Mouse (Mus musculus): ENCODE measurements around the gene Fgfr2. TPM values are rescaled to one million over a fixed set of nuclear protein-coding genes. Genes with fewer than 3 reads are reported as not detected.

Gene Fgfr2
- polyA plus RNA-seq, 1 experiment from 2014 or later, result 86.9 TPM

GRCm38 (mm10) chr7:130636274-130636673 lies 2486.9 kb downstream of the Fgfr2 start:
- Histone ChIP-seq H3K4me2 (ENCODE audit: low read depth) (no peak overlapping the region), H3K27me3 (ENCODE audit: control insufficient read depth, insufficient read depth, low read length) (no peaks in the 10 kb centered on the region), H3K27ac (ENCODE audit: low read depth, low read length) (no peak overlapping the region), H3K4me3 (ENCODE audit: low read depth, low read length) (no peak overlapping the region), H3K4me1 (ENCODE audit: control insufficient read depth, insufficient read depth, low read length) (no peaks in the 10 kb centered on the region), H3K36me3 (ENCODE audit: control insufficient read depth, insufficient read depth, low read length) (no peaks in the 10 kb centered on the region), H3K9me3 (ENCODE audit: control insufficient read depth, low read length) (no peaks in the 10 kb centered on the region), H3K9ac (ENCODE audit: low read length) (no peak overlapping the region)
- DNase-seq (ENCODE audit: low spot score) (no peak), ATAC-seq (ENCODE audit: insufficient read depth, low FRiP score, low TSS enrichment) (no peak)
- WGBS, result 81% methylated on average over 3 of the region's 3 CpGs

- Histone ChIP-seq H3K27ac (ENCODE audit: low read depth, low read length) (no peak overlapping the region), H3K9ac (ENCODE audit: low read length) (no peak overlapping the region), H3K4me3 (ENCODE audit: low read depth, low read length) (no peak overlapping the region), H3K4me1 (ENCODE audit: control insufficient read depth, insufficient read depth, low read length) (no peaks in the 10 kb centered on the region), H3K27me3 (ENCODE audit: control insufficient read depth, insufficient read depth, low read length) (no peaks in the 10 kb centered on the region), H3K4me2 (ENCODE audit: low read depth) (no peak overlapping the region), H3K36me3 (ENCODE audit: control insufficient read depth, insufficient read depth, low read length) (no peaks in the 10 kb centered on the region), H3K9me3 (ENCODE audit: control insufficient read depth, low read length) (no peaks in the 10 kb centered on the region)
- ATAC-seq (ENCODE audit: insufficient read depth, low FRiP score, low TSS enrichment), result no peak
- no peak for DNase-seq (ENCODE audit: low spot score)
- WGBS, result 60% methylated on average over 7 of the region's 7 CpGs
These were observed 2487.9 kb downstream of the Fgfr2 start for GRCm38 (mm10) chr7:130635212-130635611.

GRCm38 (mm10) chr7:130634259-130634871 lies 2488.8 kb downstream of the Fgfr2 start:
- no peak for DNase-seq (ENCODE audit: low spot score)
- 94% methylated on average over 4 of the region's 4 CpGs for WGBS

GRCm38 (mm10) chr7:130632379-130632732 lies 2490.8 kb downstream of the Fgfr2 start:
- Histone ChIP-seq H3K36me3 (ENCODE audit: control insufficient read depth, insufficient read depth, low read length) (no peaks in the 10 kb centered on the region), H3K4me1 (ENCODE audit: control insufficient read depth, insufficient read depth, low read length) (no peaks in the 10 kb centered on the region), H3K4me2 (ENCODE audit: low read depth) (no peak overlapping the region), H3K27me3 (ENCODE audit: control insufficient read depth, insufficient read depth, low read length) (no peaks in the 10 kb centered on the region), H3K27ac (ENCODE audit: low read depth, low read length) (no peak overlapping the region), H3K9ac (ENCODE audit: low read length) (no peak overlapping the region), H3K9me3 (ENCODE audit: control insufficient read depth, low read length) (no peaks in the 10 kb centered on the region), H3K4me3 (ENCODE audit: low read depth, low read length) (no peak overlapping the region)
- WGBS, result 90% methylated on average over 5 of the region's 5 CpGs
- no peak for DNase-seq (ENCODE audit: low spot score)
- no peak for ATAC-seq (ENCODE audit: insufficient read depth, low FRiP score, low TSS enrichment)

More at GRCm38 (mm10) chr7:130634259-130634871, 2488.8 kb downstream of the Fgfr2 start:
- no peak overlapping the region for H3K27ac ChIP-seq (ENCODE audit: low read depth, low read length)
- H3K4me1 ChIP-seq (ENCODE audit: control insufficient read depth, insufficient read depth, low read length), result no peaks in the 10 kb centered on the region
- no peak overlapping the region for H3K4me3 ChIP-seq (ENCODE audit: low read depth, low read length)
- ATAC-seq (ENCODE audit: insufficient read depth, low FRiP score, low TSS enrichment), result no peak
- H3K36me3 ChIP-seq (ENCODE audit: control insufficient read depth, insufficient read depth, low read length), result no peaks in the 10 kb centered on the region
- H3K4me2 ChIP-seq (ENCODE audit: low read depth), result no peak overlapping the region
- no peak overlapping the region for H3K9ac ChIP-seq (ENCODE audit: low read length)
- H3K27me3 ChIP-seq (ENCODE audit: control insufficient read depth, insufficient read depth, low read length), result no peaks in the 10 kb centered on the region
- H3K9me3 ChIP-seq (ENCODE audit: control insufficient read depth, low read length), result no peaks in the 10 kb centered on the region

GRCm38 (mm10) chr7:130631553-130632378 lies 2491.4 kb downstream of the Fgfr2 start:
- Histone ChIP-seq H3K9me3 (ENCODE audit: control insufficient read depth, low read length) (no peaks in the 10 kb centered on the region), H3K9ac (ENCODE audit: low read length) (no peak overlapping the region), H3K4me3 (ENCODE audit: low read depth, low read length) (no peak overlapping the region), H3K4me2 (ENCODE audit: low read depth) (no peak overlapping the region), H3K27ac (ENCODE audit: low read depth, low read length) (no peak overlapping the region), H3K27me3 (ENCODE audit: control insufficient read depth, insufficient read depth, low read length) (no peaks in the 10 kb centered on the region), H3K4me1 (ENCODE audit: control insufficient read depth, insufficient read depth, low read length) (no peaks in the 10 kb centered on the region), H3K36me3 (ENCODE audit: control insufficient read depth, insufficient read depth, low read length) (no peaks in the 10 kb centered on the region)
- DNase-seq (ENCODE audit: low spot score) (peak; percentile 55), ATAC-seq (ENCODE audit: insufficient read depth, low FRiP score, low TSS enrichment) (no peak)
- WGBS, result 68% methylated on average over 22 of the region's 22 CpGs

GRCm38 (mm10) chr7:130630956-130631355 lies 2492.2 kb downstream of the Fgfr2 start:
- no peak overlapping the region for H3K27ac ChIP-seq (ENCODE audit: low read depth, low read length)
- H3K4me2 ChIP-seq (ENCODE audit: low read depth), result no peak overlapping the region
- H3K4me3 ChIP-seq (ENCODE audit: low read depth, low read length), result no peak overlapping the region
- DNase-seq (ENCODE audit: low spot score) (no peak), ATAC-seq (ENCODE audit: insufficient read depth, low FRiP score, low TSS enrichment) (no peak)
- no peaks in the 10 kb centered on the region for H3K36me3 ChIP-seq (ENCODE audit: control insufficient read depth, insufficient read depth, low read length)
- no peaks in the 10 kb centered on the region for H3K4me1 ChIP-seq (ENCODE audit: control insufficient read depth, insufficient read depth, low read length)
- H3K9me3 ChIP-seq (ENCODE audit: control insufficient read depth, low read length), result no peaks in the 10 kb centered on the region
- 89% methylated on average over 3 of the region's 3 CpGs for WGBS
- H3K27me3 ChIP-seq (ENCODE audit: control insufficient read depth, insufficient read depth, low read length), result no peaks in the 10 kb centered on the region
- no peak overlapping the region for H3K9ac ChIP-seq (ENCODE audit: low read length)

GRCm38 (mm10) chr7:130629999-130630398 lies 2493.2 kb downstream of the Fgfr2 start:
- no peak overlapping the region for H3K9ac ChIP-seq (ENCODE audit: low read length)
- no peaks in the 10 kb centered on the region for H3K9me3 ChIP-seq (ENCODE audit: control insufficient read depth, low read length)
- H3K4me1 ChIP-seq (ENCODE audit: control insufficient read depth, insufficient read depth, low read length), result no peaks in the 10 kb centered on the region
- H3K27me3 ChIP-seq (ENCODE audit: control insufficient read depth, insufficient read depth, low read length), result no peaks in the 10 kb centered on the region
- no peak for ATAC-seq (ENCODE audit: insufficient read depth, low FRiP score, low TSS enrichment)
- no peak for DNase-seq (ENCODE audit: low spot score)
- H3K4me2 ChIP-seq (ENCODE audit: low read depth), result no peak overlapping the region
- no peak overlapping the region for H3K4me3 ChIP-seq (ENCODE audit: low read depth, low read length)
- H3K27ac ChIP-seq (ENCODE audit: low read depth, low read length), result no peak overlapping the region
- no peaks in the 10 kb centered on the region for H3K36me3 ChIP-seq (ENCODE audit: control insufficient read depth, insufficient read depth, low read length)
- 90% methylated on average over 7 of the region's 7 CpGs for WGBS

- no peak overlapping the region for H3K27ac ChIP-seq (ENCODE audit: low read depth, low read length)
- no peak overlapping the region for H3K9ac ChIP-seq (ENCODE audit: low read length)
- no peak overlapping the region for H3K4me2 ChIP-seq (ENCODE audit: low read depth)
- 52% methylated on average over 1 of the region's 1 CpGs for WGBS
- no peaks in the 10 kb centered on the region for H3K9me3 ChIP-seq (ENCODE audit: control insufficient read depth, low read length)
- H3K36me3 ChIP-seq (ENCODE audit: control insufficient read depth, insufficient read depth, low read length), result no peaks in the 10 kb centered on the region
- no peaks in the 10 kb centered on the region for H3K27me3 ChIP-seq (ENCODE audit: control insufficient read depth, insufficient read depth, low read length)
- H3K4me1 ChIP-seq (ENCODE audit: control insufficient read depth, insufficient read depth, low read length), result no peaks in the 10 kb centered on the region
- H3K4me3 ChIP-seq (ENCODE audit: low read depth, low read length), result no peak overlapping the region
- DNase-seq (ENCODE audit: low spot score) (no peak), ATAC-seq (ENCODE audit: insufficient read depth, low FRiP score, low TSS enrichment) (no peak)
These were observed 2494.5 kb downstream of the Fgfr2 start for GRCm38 (mm10) chr7:130628601-130629000.

GRCm38 (mm10) chr7:130625361-130625760 lies 2497.8 kb downstream of the Fgfr2 start:
- Histone ChIP-seq H3K4me2 (ENCODE audit: low read depth) (no peak overlapping the region), H3K9ac (ENCODE audit: low read length) (no peak overlapping the region), H3K27ac (ENCODE audit: low read depth, low read length) (no peak overlapping the region), H3K36me3 (ENCODE audit: control insufficient read depth, insufficient read depth, low read length) (no peaks in the 10 kb centered on the region), H3K27me3 (ENCODE audit: control insufficient read depth, insufficient read depth, low read length) (no peaks in the 10 kb centered on the region), H3K4me1 (ENCODE audit: control insufficient read depth, insufficient read depth, low read length) (no peaks in the 10 kb centered on the region), H3K4me3 (ENCODE audit: low read depth, low read length) (no peak overlapping the region), H3K9me3 (ENCODE audit: control insufficient read depth, low read length) (no peaks in the 10 kb centered on the region)
- DNase-seq (ENCODE audit: low spot score) (no peak), ATAC-seq (ENCODE audit: insufficient read depth, low FRiP score, low TSS enrichment) (no peak)
- 78% methylated on average over 7 of the region's 7 CpGs for WGBS
